Mouse (Mus musculus): ENCODE results near the gene Ncl. TPM values are rescaled to one million over a fixed set of nuclear protein-coding genes. Genes with fewer than 3 reads are reported as not detected.

The Ncl gene
- 249 and 342 TPM in 2 replicates for polyA plus RNA-seq (2012; rRNA removed)

GRCm38 (mm10) chr1:86358906-86359797, at the start of gene Ncl:
TSS of gene Ncl (minus strand) at chr1:86359400.

DNA sequence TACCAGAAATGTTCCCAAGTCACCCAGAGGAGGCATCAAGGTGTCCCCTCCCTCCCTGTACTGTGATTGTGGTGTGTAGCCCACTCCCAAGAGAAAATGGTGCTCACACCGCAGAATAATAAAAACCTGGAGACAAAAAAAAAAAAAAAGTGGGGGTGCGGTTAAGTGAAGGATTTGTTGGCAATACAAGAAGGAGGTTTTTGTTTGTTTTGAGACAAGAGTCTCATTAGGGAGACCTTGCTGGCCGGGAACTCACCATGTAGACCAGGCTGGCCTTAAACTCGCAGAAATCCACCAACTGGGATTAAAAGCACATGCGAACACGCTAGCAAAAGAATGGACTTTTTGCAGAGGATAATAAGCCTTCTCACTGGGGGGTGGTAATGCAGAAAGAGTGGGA, 56.7 kb downstream of the Ncl start, which contains the start of gene B3gnt7:
TSS of gene B3gnt7 (plus strand) at position 301 of the 400 bp plus-strand sequence.

Other genes with a start within 250 kb of the Ncl start
- gene Htr2b, start 247.4 kb downstream of the Ncl start, polyA plus RNA-seq (2012; rRNA removed) = 0.05 TPM in 1 of 2 replicates, not detected in the other
- gene Gm21972, start 225.8 kb downstream of the Ncl start, polyA plus RNA-seq (2012; rRNA removed) = 0.35 TPM in 2 replicates
- gene Armc9, start 204.6 kb downstream of the Ncl start, polyA plus RNA-seq (2012; rRNA removed) = 6.0 and 6.7 TPM in 2 replicates
- gene B3gnt7, start 56.6 kb downstream of the Ncl start, polyA plus RNA-seq (2012; rRNA removed) = 0.94 and 1.0 TPM in 2 replicates
- not detected in 2 replicates for gene Nmur1, start 66.8 kb upstream of the Ncl start, polyA plus RNA-seq (2012; rRNA removed)
- not detected in 2 replicates for gene Tex44, start 66.9 kb upstream of the Ncl start, polyA plus RNA-seq (2012; rRNA removed)
- gene Ptma, start 167.3 kb upstream of the Ncl start, polyA plus RNA-seq (2012; rRNA removed) = 1,485 and 1,883 TPM in 2 replicates
- 19.9 and 22.1 TPM in 2 replicates for gene Pde6d, start 223.2 kb upstream of the Ncl start, polyA plus RNA-seq (2012; rRNA removed)
- 14.2 and 16.4 TPM in 2 replicates for gene Cops7b, start 223.5 kb upstream of the Ncl start, polyA plus RNA-seq (2012; rRNA removed)

All from liver, embryonic 14 days (tissue).